Mouse (Mus musculus) heart, postnatal 10 days (tissue): ENCODE results near the gene Pald1. TPM values are rescaled to one million over a fixed set of nuclear protein-coding genes. Genes with fewer than 3 reads are reported as not detected.

ENCODE experiments used
- total RNA-seq, 2 experiments: library from RNA; stranded (reverse); gene quantifications; 2 replicates each; pipeline ENCODE4 v1.2.3; 2021

Pald1 gene
- total RNA-seq, 2 experiments from 2014 or later = 43.3 to 44.7 TPM

Other genes with a start within 250 kb of the Pald1 start
- gene Sgpl1, start 235.8 kb downstream of the Pald1 start, total RNA-seq = 10 to 100 TPM; 22.3 to 32.7 TPM
- not detected for gene Tbata, start 211.6 kb downstream of the Pald1 start, total RNA-seq
- 1 to 10 TPM; 4.9 to 7.1 TPM for gene Adamts14, start 110.1 kb downstream of the Pald1 start, total RNA-seq
- gene Prf1, start 85.7 kb downstream of the Pald1 start, total RNA-seq = not detected
- gene Nodal, start 34.4 kb upstream of the Pald1 start, total RNA-seq = under 1 TPM; 0.25 to 0.41 TPM
- 10 to 100 TPM; 89.5 to 93.7 TPM for gene Eif4ebp2, start 69.1 kb upstream of the Pald1 start, total RNA-seq
- gene Lrrc20, start 92.3 kb upstream of the Pald1 start, total RNA-seq = 10 to 100 TPM; 19.1 to 22.9 TPM
- gene Npffr1, start 212.0 kb upstream of the Pald1 start, total RNA-seq = under 1 TPM; 0.07 to 0.10 TPM